Comparison of ENCODE assay signal across 31 mouse cellular contexts in genomic region chr4:141459766-141460165, GRCm38 (mm10). TPM values are rescaled to one million over a fixed set of nuclear protein-coding genes. Genes with fewer than 3 reads are reported as not detected.
DNase-seq lines count a peak whose midpoint lies in the region; ATAC-seq lines count a peak whose summit lies in the region.
"Had no signal": no experiment of that assay in that cellular context is flagged by ENCODE, and none has a peak within 500 bp of the region (broad histone marks: within the 10 kb centered on the region; RNA-seq: fewer than 3 reads in every experiment).

No protein-coding gene starts in this region.

- H3K4me2 ChIP-seq in stomach, embryonic 14.5 days (replicated peaks; ENCODE audit: low read depth, low read length) = no peak overlapping the region
- no peak overlapping the region for H3K4me2 ChIP-seq in stomach, embryonic 16.5 days (ENCODE audit: low read depth, low read length)
- H3K4me2 ChIP-seq: embryonic facial prominence, embryonic 13.5 days; embryonic facial prominence, embryonic 15.5 days; forebrain, embryonic 12.5 days had no signal

- H3K27me3 ChIP-seq in stomach, embryonic 14.5 days (ENCODE audit: control insufficient read depth, insufficient read depth, low read length) = no peaks in the 10 kb centered on the region
- no peaks in the 10 kb centered on the region for H3K27me3 ChIP-seq in stomach, embryonic 16.5 days (ENCODE audit: control insufficient read depth, insufficient read depth, low read length)
- H3K27me3 ChIP-seq: CH12.LX; embryonic facial prominence, embryonic 13.5 days; embryonic facial prominence, embryonic 15.5 days; forebrain, embryonic 12.5 days had no signal

- intact Hi-C loops in heart, postnatal 36 days (cut with DNase I) = loop anchor here (2.0 kb wide), 1 partner anchor 35 kb away; no protein-coding TSS in a partner anchor

- ATAC-seq in stomach, embryonic 14.5 days (ENCODE audit: insufficient number of reproducible peaks, insufficient read depth, low FRiP score, low read depth) = no peak
- ATAC-seq in stomach, embryonic 16.5 days (ENCODE audit: insufficient read depth, low FRiP score) = no peak
- ATAC-seq: CD4-positive, CD25-positive, alpha-beta regulatory T cell, adult 4 months; forebrain, embryonic 14.5 days; forebrain, embryonic 16.5 days had no signal

- no peak overlapping the region for H3K9ac ChIP-seq in stomach, embryonic 14.5 days (replicated peaks; ENCODE audit: low read depth, low read length)
- H3K9ac ChIP-seq in stomach, embryonic 16.5 days (ENCODE audit: low read length) = no peak overlapping the region
- H3K9ac ChIP-seq: embryonic facial prominence, embryonic 13.5 days; embryonic facial prominence, embryonic 15.5 days; forebrain, embryonic 12.5 days had no signal

- no peak overlapping the region for H3K4me3 ChIP-seq in stomach, embryonic 14.5 days (ENCODE audit: low read depth, low read length)
- H3K4me3 ChIP-seq in stomach, embryonic 16.5 days (replicated peaks; ENCODE audit: low read length) = no peak overlapping the region
- H3K4me3 ChIP-seq: embryonic facial prominence, embryonic 13.5 days; embryonic facial prominence, embryonic 15.5 days; erythroblast, embryonic 14.5 days; forebrain, embryonic 10.5 days; forebrain, embryonic 12.5 days had no signal

- DNase-seq in cerebellum, postnatal 25 days = peak; percentile 4
- no peak for DNase-seq in cerebellum, postnatal 10 days
- peak; percentile 86 for DNase-seq in heart, adult 11 months
- no peak for DNase-seq in heart, postnatal 36 days
- no peak for DNase-seq in Muller cell, postnatal 12 days (ENCODE audit: inconsistent ontology term)
- no peak for DNase-seq in ovary, postnatal 10 days (ENCODE audit: low spot score)
- DNase-seq: adrenal gland, adult 2 months; adrenal gland, postnatal 10 days; adrenal gland, postnatal 25 days; B cell, adult 2 months; cerebellum, adult 11 months; cerebellum, adult 18-20 months; cerebellum, adult 8-10 months; cerebellum, adult 9-11 months; cerebellum, postnatal 36 days; embryo, embryonic 11 days had no signal

- peak overlapping the region; percentile 66; the same call in 1 of the 2 replicates for H3K27ac ChIP-seq in stomach, embryonic 14.5 days (ENCODE audit: low read length)
- peak overlapping the region; percentile 87 for H3K27ac ChIP-seq in stomach, embryonic 16.5 days (ENCODE audit: low read length)
- H3K27ac ChIP-seq: forebrain, embryonic 12.5 days had no signal

- no peaks in the 10 kb centered on the region for H3K9me3 ChIP-seq in stomach, embryonic 14.5 days (ENCODE audit: control insufficient read depth, low read depth, low read length)
- no peaks in the 10 kb centered on the region for H3K9me3 ChIP-seq in stomach, embryonic 16.5 days (replicated peaks; ENCODE audit: control insufficient read depth, low read length)
- H3K9me3 ChIP-seq: embryonic facial prominence, embryonic 13.5 days; embryonic facial prominence, embryonic 15.5 days; forebrain, embryonic 10.5 days; forebrain, embryonic 12.5 days had no signal

- 0 out of 2 replicates have a peak, but pooled peaks cover 4% of the 10 kb centered on the region for H3K4me1 ChIP-seq in stomach, embryonic 14.5 days (ENCODE audit: control insufficient read depth, insufficient read depth, low read length)
- peaks cover 31% of the 10 kb centered on the region for H3K4me1 ChIP-seq in stomach, embryonic 16.5 days (ENCODE audit: control insufficient read depth, insufficient read depth, low read length)

- 86% methylated on average over 9 of the region's 9 CpGs for WGBS in stomach, embryonic 14.5 days
- 88% methylated on average over 9 of the region's 9 CpGs for WGBS in stomach, embryonic 16.5 days

- H3K36me3 ChIP-seq in stomach, embryonic 14.5 days (ENCODE audit: control insufficient read depth, insufficient read depth, low read length) = peaks cover 29% of the 10 kb centered on the region
- H3K36me3 ChIP-seq in stomach, embryonic 16.5 days (ENCODE audit: control insufficient read depth, insufficient read depth, low read length) = peaks cover 10% of the 10 kb centered on the region

RNA-seq across cellular contexts. Expression of gene Zbtb17, which starts 15.3 kb away (rescaled TPM):
- total RNA-seq in heart, postnatal 36 days (2021) = 10 to 100 TPM; 21.3 to 24.7 TPM
- 30.8 and 30.9 TPM in 2 replicates for polyA plus RNA-seq in stomach, embryonic 14.5 days (2014; fragmentation: Nextera tagmentation; extraction: Ambion mirVana)
- 31.8 and 35.6 TPM in 2 replicates for polyA plus RNA-seq in stomach, embryonic 16.5 days (2015; fragmentation: Nextera tagmentation; extraction: Ambion mirVana)

RNA-seq across cellular contexts. Expression of gene Srarp, which starts 23.9 kb away (rescaled TPM):
- total RNA-seq in heart, postnatal 36 days (2021) = 1 to 10 TPM in 1 of 2 experiments, under 1 TPM in 1; 0.67 to 1.6 TPM
- not detected in 2 replicates for polyA plus RNA-seq in stomach, embryonic 14.5 days (2014; fragmentation: Nextera tagmentation; extraction: Ambion mirVana)
- not detected in 2 replicates for polyA plus RNA-seq in stomach, embryonic 16.5 days (2015; fragmentation: Nextera tagmentation; extraction: Ambion mirVana)
- total RNA-seq: adrenal gland, postnatal 10 days; adrenal gland, postnatal 25 days; adrenal gland, postnatal 4 days; CH12.LX; common myeloid progenitor, adult 5-6 weeks; G1E had no signal
- polyA plus RNA-seq: CD4-positive, CD25-positive, alpha-beta regulatory T cell, adult 4 months; embryonic facial prominence, embryonic 11.5 days; embryonic facial prominence, embryonic 13.5 days; embryonic facial prominence, embryonic 15.5 days; erythroblast, embryonic 14.5 days; forebrain, embryonic 10.5 days; forebrain, embryonic 12.5 days; forebrain, embryonic 16.5 days; G1E had no signal

RNA-seq across cellular contexts. Expression of gene Hspb7, which starts 39.2 kb away (rescaled TPM):
- total RNA-seq in heart, postnatal 36 days (2021) = 1,000 to 10,000 TPM; 1,173 to 1,191 TPM
- polyA plus RNA-seq in stomach, embryonic 14.5 days (2014; fragmentation: Nextera tagmentation; extraction: Ambion mirVana) = 4.2 and 4.7 TPM in 2 replicates
- polyA plus RNA-seq in stomach, embryonic 16.5 days (2015; fragmentation: Nextera tagmentation; extraction: Ambion mirVana) = 5.6 and 5.8 TPM in 2 replicates
- total RNA-seq: common myeloid progenitor, adult 5-6 weeks; G1E had no signal
- polyA plus RNA-seq: CD4-positive, CD25-positive, alpha-beta regulatory T cell, adult 4 months; embryonic facial prominence, embryonic 13.5 days; erythroblast, embryonic 14.5 days; forebrain, embryonic 10.5 days; forebrain, embryonic 12.5 days; forebrain, embryonic 14.5 days; forebrain, embryonic 16.5 days; G1E had no signal

RNA-seq across cellular contexts. Expression of gene Clcnkb, which starts 44.0 kb away (rescaled TPM):
- 1 to 10 TPM in 1 of 2 experiments, under 1 TPM in 1; 0.38 to 1.0 TPM for total RNA-seq in heart, postnatal 36 days (2021)
- not detected in 2 replicates for polyA plus RNA-seq in stomach, embryonic 14.5 days (2014; fragmentation: Nextera tagmentation; extraction: Ambion mirVana)
- not detected in 2 replicates for polyA plus RNA-seq in stomach, embryonic 16.5 days (2015; fragmentation: Nextera tagmentation; extraction: Ambion mirVana)
- total RNA-seq: adrenal gland, adult 2 months; adrenal gland, postnatal 10 days; adrenal gland, postnatal 25 days; common myeloid progenitor, adult 5-6 weeks had no signal
- polyA plus RNA-seq: adrenal gland, adult 2 months; CD4-positive, CD25-positive, alpha-beta regulatory T cell, adult 4 months; embryonic facial prominence, embryonic 11.5 days; embryonic facial prominence, embryonic 13.5 days; embryonic facial prominence, embryonic 15.5 days; erythroblast, embryonic 14.5 days; forebrain, embryonic 10.5 days; forebrain, embryonic 12.5 days; forebrain, embryonic 14.5 days; forebrain, embryonic 16.5 days; G1E had no signal

Comparison
In these comparisons a context has a peak if more than half of its experiments do, and no peak if none do; other contexts are left out.
1. DNase-seq: peak in cerebellum, postnatal 25 days (2 of 2) and heart, adult 11 months (single experiment); none in cerebellum, postnatal 10 days (0 of 2), heart, postnatal 36 days (0 of 2), Muller cell, postnatal 12 days (single experiment) and ovary, postnatal 10 days (single experiment).